Mouse (Mus musculus): Measurements from ENCODE around the gene Klhdc8a.

- no peak for TF ChIP-seq CTCF (conservative IDR thresholded peaks at IDR 0.05; ENCODE audit: low read length)
- no peak for TF ChIP-seq POU5F1 (IDR thresholded peaks at IDR 0.05; ENCODE audit: borderline replicate concordance, low read length)
These were observed 31.2 kb downstream of the Klhdc8a start for GRCm38 (mm10) chr1:132329656-132330055.
